Mouse (Mus musculus) CH12.LX (cell line): Measurements from ENCODE around the gene Dppa1.

ENCODE experiments used
- CHD2 ChIP-seq: IDR thresholded peaks from 2 replicates; pipeline ENCODE4 v1.6.1; 2011; ENCODE audit warnings: low read length, improper control_type of control experiment
- CTCF ChIP-seq, 2 experiments: IDR thresholded peaks in 1 of 2; conservative IDR thresholded peaks in 1 of 2; 2 replicates each; pipeline ENCODE4 v1.5.1; 2011 to 2012; ENCODE audit warnings: low read depth in 2 of 2, low read length in 2 of 2, improper control_type of control experiment in 1 of 2, inconsistent platforms in 1 of 2, mild to moderate bottlenecking in 1 of 2, moderate library complexity in 1 of 2
- EP300 ChIP-seq: IDR thresholded peaks from 2 replicates; pipeline ENCODE4 v1.6.1; 2011; ENCODE audit warnings: low read length, improper control_type of control experiment
- JUND ChIP-seq: conservative IDR thresholded peaks from 2 replicates; pipeline ENCODE4 v1.6.1; 2011; ENCODE audit warnings: low read depth, low read length, improper control_type of control experiment
- MAX ChIP-seq: IDR thresholded peaks from 2 replicates; pipeline ENCODE4 v1.6.1; 2011; ENCODE audit warnings: low read length, improper control_type of control experiment
- MYC ChIP-seq: IDR thresholded peaks from 2 replicates; pipeline ENCODE4 v1.6.1; 2011; ENCODE audit warnings: low read depth, mild to moderate bottlenecking, improper control_type of control experiment, low read length
- POLR2A ChIP-seq: IDR thresholded peaks from 2 replicates; pipeline ENCODE4 v1.6.1; 2011; ENCODE audit warnings: low read depth, mild to moderate bottlenecking, improper control_type of control experiment, low read length
- SMC3 ChIP-seq: IDR thresholded peaks from 2 replicates; pipeline ENCODE4 v1.6.1; 2011; ENCODE audit warnings: low read depth, low read length, improper control_type of control experiment
- USF1 ChIP-seq: IDR thresholded peaks from 2 replicates; pipeline ENCODE4 v1.6.1; 2014; ENCODE audit warnings: low read depth, mild to moderate bottlenecking, inconsistent platforms, low read length, improper control_type of control experiment
- USF2 ChIP-seq: conservative IDR thresholded peaks from 2 replicates; pipeline ENCODE4 v1.6.1; 2011; ENCODE audit warnings: low read depth, low read length, improper control_type of control experiment
- ZKSCAN1 ChIP-seq: IDR thresholded peaks from 2 replicates; pipeline ENCODE4 v1.6.1; 2012; ENCODE audit warnings: low read depth, inconsistent platforms, low read length, improper control_type of control experiment, borderline replicate concordance

- TF ChIP-seq CTCF (conservative IDR thresholded peaks at IDR 0.05 in 1 of 2, IDR thresholded peaks at IDR 0.05 in 1 of 2; ENCODE audit: low read depth in 2 of 2, low read length in 2 of 2) (no peak), USF1 (no peak), EP300 (no peak), SMC3 (no peak), POLR2A (no peak), MAX (no peak), CHD2 (no peak), USF2 (no peak), JUND (no peak), ZKSCAN1 (no peak), MYC (no peak)
Observed at GRCm38 (mm10) chr11:46667105-46667504, 38.0 kb upstream of the Dppa1 start.
